Mouse (Mus musculus) embryonic fibroblast, embryonic 13.5 days (primary cell): Measurements from ENCODE around the gene Cfap69. TPM values are rescaled to one million over a fixed set of nuclear protein-coding genes. Genes with fewer than 3 reads are reported as not detected.
A peak's percentile ranks its signal among the peaks of the same experiment; 100 is the strongest.

ENCODE experiments used
- H3K27ac ChIP-seq: 2 replicates; pipeline ENCODE4 v1.5.1; 2012; ENCODE audit warnings: low read length, control low read depth, inconsistent platforms; ENCODE audit not compliant: insufficient read depth
- H3K4me1 ChIP-seq: 2 replicates; pipeline ENCODE4 v1.6.1; 2011; ENCODE audit warnings: low read length; ENCODE audit not compliant: control insufficient read depth, insufficient read depth
- H3K4me3 ChIP-seq: 2 replicates; pipeline ENCODE4 v1.5.1; 2011; ENCODE audit warnings: mild to moderate bottlenecking, control low read depth, low read length; ENCODE audit not compliant: insufficient read depth
- CTCF ChIP-seq: IDR thresholded peaks from 2 replicates; pipeline ENCODE4 v1.5.1; 2011; ENCODE audit warnings: mild to moderate bottlenecking, control low read depth, low read length, moderate library complexity, borderline replicate concordance; ENCODE audit not compliant: insufficient read depth
- POLR2A ChIP-seq: IDR thresholded peaks from 2 replicates; pipeline ENCODE4 v1.6.1; 2011; ENCODE audit warnings: low read depth, mild to moderate bottlenecking, control low read depth, low read length, moderate library complexity
- polyA plus RNA-seq: library from polyadenylated mRNA; stranded (reverse); fragments of >200 nt; gene quantifications from 2 replicates; pipeline ENCODE4 v1.2.4, GENCODE M21; 2011; ENCODE audit warnings: low read depth; ENCODE audit not compliant: missing spikeins, insufficient read length

The Cfap69 gene
- 3.6 and 5.0 TPM in 2 replicates for polyA plus RNA-seq

- Histone ChIP-seq H3K4me1 (peaks cover 6% of the 10 kb centered on the region; the same call in 1 of the 2 replicates), H3K27ac (no peak within 1 kb of the TSS), H3K4me3 (peak within 1 kb of the TSS; percentile 82)
- TF ChIP-seq POLR2A (no peak), CTCF (no peak)
These were observed at the start of gene Cfap69 for GRCm38 (mm10) chr5:5663655-5664370. Gene Cfap69 (minus strand): TSS chr5:5664239.

DNA sequence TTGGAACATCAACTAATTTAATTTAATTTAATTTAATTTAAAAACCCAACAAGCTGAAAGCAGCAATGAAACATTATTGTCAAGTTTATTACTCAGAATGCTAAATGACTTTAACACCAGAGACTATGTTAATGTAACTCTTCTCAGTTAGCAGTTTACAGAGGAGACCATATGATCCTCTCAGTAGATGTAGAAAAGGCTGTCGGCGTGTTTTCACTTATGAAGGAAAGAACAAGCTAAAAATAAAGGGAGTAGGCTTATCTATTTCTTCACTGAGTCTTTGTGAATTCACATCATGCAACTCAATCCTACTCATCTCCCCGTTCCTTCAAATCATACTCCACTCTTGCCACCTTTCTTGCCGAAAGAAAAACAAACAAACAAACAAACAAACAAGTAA is 47.0 kb upstream of the Cfap69 start:
- Histone ChIP-seq H3K4me3 (no peak overlapping the region), H3K27ac (no peak overlapping the region), H3K4me1 (no peaks in the 10 kb centered on the region)
- TF ChIP-seq CTCF (no peak), POLR2A (no peak)

DNA sequence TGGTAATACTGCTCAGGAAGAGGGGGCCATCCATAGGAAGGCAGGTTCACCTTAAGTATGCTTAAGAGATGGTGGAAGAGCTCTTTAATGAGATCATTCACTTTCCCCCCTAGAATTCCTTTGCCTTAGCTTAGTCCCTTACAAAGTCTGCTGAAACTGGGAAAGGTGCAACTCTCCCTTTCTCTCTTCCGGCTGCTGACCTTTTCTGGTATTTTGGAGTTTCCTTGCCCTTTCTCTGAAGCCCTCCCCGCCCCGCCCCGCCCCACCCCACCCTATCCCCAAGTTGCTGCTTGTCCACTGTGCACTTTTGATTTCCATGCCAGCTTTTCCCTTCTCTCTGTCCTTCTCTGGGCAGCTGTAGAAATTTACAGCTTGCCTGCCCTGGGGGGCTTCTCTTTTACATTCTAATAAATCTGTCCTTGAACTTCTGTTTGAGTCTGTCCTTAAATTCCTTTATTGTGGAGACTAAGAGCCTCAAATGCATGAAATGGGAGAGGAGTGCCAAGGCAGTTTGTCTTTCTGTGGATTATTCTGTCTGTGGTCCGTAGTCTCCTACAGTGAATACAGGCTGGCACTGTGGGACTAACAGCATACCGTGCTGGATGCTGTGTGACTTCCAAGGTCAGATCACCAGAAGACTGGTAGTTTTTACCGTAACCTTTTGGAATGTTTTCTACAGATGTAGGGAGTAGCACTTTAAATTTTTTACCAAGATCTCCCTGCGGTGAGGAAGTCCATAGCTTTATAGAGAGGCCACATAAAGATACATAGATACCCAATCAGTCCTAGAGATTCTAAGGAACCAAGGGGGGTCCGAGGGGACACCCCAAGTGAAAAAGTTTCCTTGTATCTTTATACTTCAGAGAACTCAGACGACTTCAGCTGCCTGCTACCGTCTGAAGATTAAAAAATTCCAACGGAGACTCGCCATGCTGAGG is 43.6 kb upstream of the Cfap69 start:
- no peaks in the 10 kb centered on the region for H3K4me1 ChIP-seq
- H3K27ac ChIP-seq: no peak overlapping the region
- no peak overlapping the region for H3K4me3 ChIP-seq
- TF ChIP-seq CTCF: no peak
- no peak for TF ChIP-seq POLR2A

GRCm38 (mm10) chr5:5705019-5705418 is 41.0 kb upstream of the Cfap69 start:
- Histone ChIP-seq H3K4me1 (no peaks in the 10 kb centered on the region), H3K27ac (no peak overlapping the region), H3K4me3 (no peak overlapping the region)
- TF ChIP-seq CTCF: no peak
- TF ChIP-seq POLR2A: no peak

- Histone ChIP-seq H3K4me1 (no peaks in the 10 kb centered on the region), H3K27ac (no peak overlapping the region), H3K4me3 (no peak overlapping the region)
- TF ChIP-seq POLR2A: no peak
These were observed 36.3 kb upstream of the Cfap69 start for GRCm38 (mm10) chr5:5700386-5700785.

GRCm38 (mm10) chr5:5698830-5699229 is 34.8 kb upstream of the Cfap69 start:
- no peak for TF ChIP-seq CTCF
- Histone ChIP-seq H3K27ac (no peak overlapping the region), H3K4me3 (no peak overlapping the region), H3K4me1 (no peaks in the 10 kb centered on the region)

GRCm38 (mm10) chr5:5695401-5695942 is 31.4 kb upstream of the Cfap69 start:
- Histone ChIP-seq H3K4me1 (no peaks in the 10 kb centered on the region; the same call in 1 of the 2 replicates), H3K27ac (no peak overlapping the region), H3K4me3 (no peak overlapping the region)
- TF ChIP-seq POLR2A (no peak), CTCF (no peak)

- Histone ChIP-seq H3K4me1 (peaks cover 4% of the 10 kb centered on the region), H3K4me3 (peak within 1 kb of the TSS; percentile 89), H3K27ac (peak within 1 kb of the TSS; percentile 54)
- TF ChIP-seq CTCF (no peak), POLR2A (peak; percentile 86)
These were observed 30.1 kb upstream of the Cfap69 start, which contains the start of gene Steap2 for GRCm38 (mm10) chr5:5693956-5694653. Gene Steap2 (minus strand): TSS chr5:5694578.

GRCm38 (mm10) chr5:5693541-5693955 is 29.5 kb upstream of the Cfap69 start:
- peak overlapping the region; percentile 54 for H3K27ac ChIP-seq
- no peak for TF ChIP-seq POLR2A
- TF ChIP-seq CTCF: no peak
- H3K4me1 ChIP-seq: peaks cover 4% of the 10 kb centered on the region
- H3K4me3 ChIP-seq: peak overlapping the region; percentile 89
